Mouse (Mus musculus) urinary bladder, postnatal 4 days (tissue): ENCODE results near the gene Alyref2.
A peak's percentile ranks its signal among the peaks of the same experiment; 100 is the strongest.

Experiments
- DNase-seq, 2 experiments: peaks; one replicate each; pipeline ENCODE4 v3.0.0; 2021 to 2022; ENCODE audit warnings: low spot score in 2 of 2

Gene Alyref2

GRCm38 (mm10) chr1:171501016-171501610, 2.2 kb upstream of the Alyref2 start:
- DNase-seq: no peak

DNA sequence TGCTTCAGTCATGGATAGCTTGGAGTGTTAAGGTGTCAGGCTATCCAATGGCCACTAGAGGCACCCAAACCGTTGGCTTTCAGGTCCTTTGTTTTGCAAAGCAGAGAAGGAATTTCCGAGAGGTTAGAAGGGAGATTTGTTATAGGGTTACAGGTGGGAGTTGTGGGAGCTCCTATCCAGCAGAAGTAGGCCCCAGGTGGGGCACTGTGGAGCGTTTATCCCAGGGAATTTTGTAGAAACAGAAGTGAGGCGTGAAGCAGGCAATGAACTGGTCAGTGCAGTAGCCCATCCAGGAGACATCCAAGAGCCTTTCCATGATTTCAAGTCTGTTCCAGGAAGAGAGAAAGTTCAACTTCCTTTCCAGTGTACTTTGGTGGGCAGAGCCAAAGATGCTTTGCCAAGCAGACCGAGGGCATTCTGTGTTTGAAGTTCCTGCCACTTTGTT, 1.6 kb upstream of the Alyref2 start:
- DNase-seq: no peak

DNA sequence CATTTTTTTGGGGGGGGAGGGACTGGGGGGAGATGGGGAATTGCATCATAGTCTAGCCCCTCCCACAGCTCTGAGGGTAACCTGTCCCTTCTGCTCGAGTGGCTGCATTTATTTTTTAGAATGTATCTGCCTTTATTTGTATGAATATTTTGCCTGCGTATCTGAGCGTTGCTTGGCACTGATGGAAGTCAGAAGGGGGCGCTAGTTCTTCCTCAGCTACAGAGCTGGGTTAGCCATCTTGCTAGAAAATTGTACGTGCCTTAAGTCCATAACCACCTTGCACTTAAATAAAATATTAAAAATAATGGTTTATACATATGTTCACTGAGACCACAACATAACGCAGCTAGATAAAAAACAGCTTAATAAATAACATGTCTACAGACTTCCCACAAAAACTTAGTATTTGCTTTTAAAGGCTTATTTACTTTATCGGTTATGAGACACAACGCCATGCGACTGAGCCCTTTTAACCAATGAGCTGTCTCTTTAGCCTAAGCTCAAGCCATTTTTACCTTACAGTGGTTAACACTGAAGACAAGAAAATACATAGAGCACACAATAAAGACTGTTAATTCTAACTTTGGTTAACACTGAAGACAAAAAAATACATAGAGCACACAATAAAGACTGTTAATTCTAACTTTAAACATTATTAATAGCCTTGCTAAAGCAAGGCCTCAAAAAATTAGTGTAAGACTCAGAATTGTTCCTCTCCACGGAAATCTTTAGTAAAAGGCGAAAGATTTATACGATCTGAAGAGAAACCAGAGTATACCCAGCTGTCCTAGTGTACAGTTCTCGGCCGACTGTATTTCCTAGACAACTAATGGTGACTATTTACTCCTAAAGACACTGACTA, 659 bp upstream of the Alyref2 start:
- no peak for DNase-seq

GRCm38 (mm10) chr1:171503592-171504291, 464 bp downstream of the Alyref2 start:
- DNase-seq: peak in 1 of 2 experiments; percentile 60

DNA sequence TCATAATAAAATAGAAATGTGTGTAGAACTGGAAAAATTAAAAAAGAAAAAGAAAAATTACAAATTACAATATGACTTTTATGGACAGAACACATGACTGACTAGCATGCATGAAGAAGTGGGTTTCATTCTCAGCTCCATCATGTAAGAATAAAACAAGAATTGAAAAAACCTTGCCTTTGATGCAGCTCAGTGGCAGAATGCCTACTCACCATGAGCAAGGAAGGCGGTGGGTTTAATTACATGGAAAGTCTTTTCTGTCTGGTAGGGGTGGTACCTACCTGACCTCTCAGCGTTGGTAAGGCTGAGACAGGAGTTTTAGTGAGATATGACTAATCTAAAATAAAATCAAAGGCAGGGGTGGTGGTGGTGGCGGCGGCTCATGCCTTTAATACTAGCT, 1.3 kb downstream of the Alyref2 start:
- no peak for DNase-seq

DNA sequence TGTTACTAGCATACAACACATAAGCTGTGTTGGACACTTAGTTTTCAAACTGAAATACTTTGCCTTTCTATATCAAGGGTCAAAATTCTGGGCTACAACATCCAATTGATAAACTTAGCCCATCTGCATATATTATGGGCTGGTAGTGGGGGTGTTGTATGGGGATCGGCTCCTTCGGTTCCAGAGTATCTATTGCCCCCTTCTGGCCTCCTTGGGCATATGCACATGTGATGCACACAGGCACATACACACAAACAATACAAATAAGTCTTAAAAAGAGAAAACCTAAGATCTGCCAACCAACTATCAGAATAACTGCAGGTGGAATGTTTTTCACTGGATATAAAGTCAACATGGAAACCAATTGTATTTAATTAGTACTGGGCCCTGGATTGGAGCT, 10.0 kb downstream of the Alyref2 start:
- no peak for DNase-seq

- DNase-seq: no peak
Observed at GRCm38 (mm10) chr1:171513760-171514159, 10.5 kb downstream of the Alyref2 start.

DNA sequence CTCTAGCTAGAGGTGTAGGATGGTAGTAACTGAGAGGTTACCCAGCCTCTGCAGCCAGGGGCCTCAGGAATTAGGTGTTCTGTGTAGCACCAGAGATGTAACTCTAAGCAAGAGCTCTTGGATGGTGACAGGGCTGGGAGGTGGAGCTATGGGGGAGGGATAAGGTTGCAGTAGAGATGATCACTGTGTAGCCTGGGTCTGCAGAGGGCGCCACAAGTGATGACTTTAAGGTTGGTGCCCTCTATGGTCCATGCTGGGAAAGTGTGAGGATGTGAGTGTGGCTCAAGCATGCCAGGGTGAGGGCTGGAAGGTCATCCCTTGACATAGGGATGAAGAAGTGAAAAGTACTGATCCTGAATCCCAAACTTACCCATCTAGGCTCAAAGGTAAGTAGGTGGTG, 11.8 kb downstream of the Alyref2 start:
- DNase-seq: no peak

- no peak for DNase-seq
Observed at GRCm38 (mm10) chr1:171515557-171515956, 12.3 kb downstream of the Alyref2 start.

GRCm38 (mm10) chr1:171531367-171531766, 28.1 kb downstream of the Alyref2 start:
- no peak for DNase-seq

DNA sequence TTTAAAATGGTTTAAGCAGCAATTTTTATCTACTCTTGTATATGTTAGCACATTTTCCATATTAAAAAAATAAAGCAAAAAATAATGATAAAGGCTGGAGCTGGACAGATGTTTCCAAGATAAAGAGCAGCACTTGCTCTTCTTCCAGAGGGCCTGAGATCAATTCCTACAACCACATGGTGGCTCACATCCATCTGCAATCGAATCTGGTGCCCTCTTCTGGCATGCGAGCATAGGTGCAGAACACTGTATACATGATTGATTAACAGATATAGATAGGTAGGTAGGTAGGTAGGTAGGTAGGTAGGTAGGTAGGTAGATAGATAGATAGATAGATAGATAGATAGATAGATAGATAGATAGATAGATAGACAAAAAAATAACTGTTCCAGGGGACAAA, 29.6 kb downstream of the Alyref2 start:
- no peak for DNase-seq

- no peak for DNase-seq
Observed at GRCm38 (mm10) chr1:171534557-171534956, 31.3 kb downstream of the Alyref2 start.

- DNase-seq: no peak
Observed at GRCm38 (mm10) chr1:171535194-171535593, 31.9 kb downstream of the Alyref2 start, which contains the start of gene Itln1. TSS of gene Itln1 (minus strand) at chr1:171535294.

- no peak for DNase-seq
Observed at GRCm38 (mm10) chr1:171540694-171541093, 37.4 kb downstream of the Alyref2 start.

DNA sequence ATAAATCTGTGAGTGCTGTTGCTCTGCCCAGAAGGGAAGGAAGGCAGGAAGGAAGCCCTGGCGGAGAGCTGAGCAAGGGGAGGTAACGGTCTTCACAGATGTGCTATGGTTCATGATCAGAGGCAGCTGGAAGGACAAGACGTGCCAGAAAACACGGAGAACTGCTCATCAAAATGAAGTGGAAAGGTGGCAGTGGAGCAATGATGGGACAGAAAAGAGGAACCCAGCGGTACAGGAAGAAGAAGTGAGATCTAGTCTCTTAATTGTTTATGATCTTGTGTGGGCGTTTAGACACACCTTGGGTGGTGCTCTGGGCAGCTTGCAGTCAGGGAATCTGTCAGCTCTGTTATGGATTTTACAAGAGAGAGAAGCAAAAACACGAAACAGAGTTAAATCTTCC, 48.0 kb downstream of the Alyref2 start:
- DNase-seq: no peak

- DNase-seq: no peak
Observed at GRCm38 (mm10) chr1:171552230-171552629, 49.0 kb downstream of the Alyref2 start.

- DNase-seq: no peak
Observed at GRCm38 (mm10) chr1:171553359-171554341, 50.4 kb downstream of the Alyref2 start.
